Mouse (Mus musculus): Measurements from ENCODE around the gene Creg1.

Gene Creg1

DNA sequence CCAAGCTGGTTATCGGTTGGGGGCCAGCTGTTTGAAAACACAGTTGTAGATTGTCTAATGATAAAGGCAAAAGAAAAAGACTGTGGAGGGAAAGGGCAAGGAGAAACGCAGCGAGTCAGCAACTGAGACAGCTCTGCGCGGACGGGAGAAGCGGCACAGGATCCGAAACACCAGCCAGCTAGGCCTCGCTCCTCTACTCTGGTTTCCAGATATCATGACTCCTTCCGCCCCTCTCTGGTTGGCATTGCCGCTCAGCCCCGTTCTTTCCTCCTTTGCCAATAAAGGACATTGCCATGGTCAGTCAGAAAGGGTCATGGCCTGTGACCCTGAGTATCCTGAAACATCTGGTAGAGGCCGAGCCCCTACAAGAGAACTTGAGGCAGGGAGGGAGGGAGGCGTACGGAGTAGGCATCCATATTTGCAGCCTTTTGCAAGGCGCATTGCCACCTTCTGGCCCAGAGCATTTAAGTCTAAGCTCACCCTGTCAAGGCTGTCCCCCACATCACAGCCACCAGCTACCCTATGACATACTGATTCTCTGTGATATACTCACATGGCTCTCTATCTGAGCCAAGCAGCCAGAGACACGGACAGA, 25.6 kb downstream of the Creg1 start:
- DNase-seq: no peak

DNA sequence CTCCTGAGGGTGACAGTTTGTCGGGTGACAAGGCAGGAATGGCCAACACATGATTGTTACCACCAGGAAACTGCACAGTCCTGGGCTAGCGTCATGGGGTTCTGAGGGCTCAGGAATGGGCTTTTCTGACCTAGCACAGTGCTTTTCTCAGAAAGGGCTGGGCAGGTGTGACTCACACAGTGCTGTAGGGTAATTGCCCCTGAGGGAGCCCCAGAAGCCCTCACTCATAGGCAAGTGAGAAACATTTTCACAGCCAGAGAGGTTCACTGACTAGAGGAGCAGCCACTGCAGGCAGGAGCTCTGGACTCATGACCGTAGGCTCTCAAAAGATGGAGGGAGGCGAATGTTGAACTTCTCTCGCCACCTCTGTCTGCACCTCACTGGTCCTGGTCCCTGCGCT, 26.4 kb downstream of the Creg1 start:
- DNase-seq: no peak

- DNase-seq: no peak
Measured at GRCm38 (mm10) chr1:165790461-165791210, 27.1 kb downstream of the Creg1 start.

GRCm38 (mm10) chr1:165791411-165791810, 27.9 kb downstream of the Creg1 start:
- no peak for DNase-seq

GRCm38 (mm10) chr1:165801709-165802310, 38.3 kb downstream of the Creg1 start:
- DNase-seq: no peak

DNA sequence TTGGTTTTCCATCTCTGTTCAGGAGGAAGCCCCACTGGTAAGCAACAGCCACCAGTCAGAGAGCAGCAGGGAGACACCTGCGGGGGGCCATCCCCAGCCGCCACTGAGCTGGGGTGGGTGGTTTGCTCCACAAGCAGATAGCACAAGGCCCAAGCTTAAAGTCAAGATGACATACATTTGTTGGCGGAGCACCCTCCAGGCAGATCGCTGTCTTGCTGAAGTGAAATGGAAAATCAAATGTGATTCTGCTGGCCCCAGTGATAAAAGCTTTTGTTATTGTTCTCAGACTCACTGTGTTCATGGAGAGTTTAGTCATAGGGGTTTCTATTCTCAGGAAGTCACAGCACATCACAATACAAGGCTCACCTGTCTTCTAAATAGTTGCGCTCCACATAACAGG, 39.6 kb downstream of the Creg1 start:
- DNase-seq: no peak

DNA sequence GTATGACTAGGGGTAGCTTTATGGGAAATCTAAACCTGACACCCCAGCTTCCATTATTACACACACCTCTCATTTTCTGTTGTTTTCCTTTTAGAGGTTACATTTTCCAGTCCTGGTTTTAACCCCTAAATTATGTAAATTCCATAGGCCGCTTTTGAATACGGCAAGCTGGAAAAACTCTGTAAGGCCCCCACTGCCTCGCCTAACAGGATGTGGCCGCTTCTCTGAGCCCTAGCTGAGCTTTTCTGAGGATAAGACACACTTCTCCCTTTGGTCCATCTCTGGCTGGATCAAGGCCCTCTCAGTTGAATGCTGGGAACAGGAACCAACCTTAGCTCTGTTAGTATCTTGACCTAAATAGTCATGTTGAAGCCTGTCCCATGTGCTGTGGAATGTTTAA, 40.6 kb downstream of the Creg1 start:
- DNase-seq: no peak

GRCm38 (mm10) chr1:165810633-165811032, 47.1 kb downstream of the Creg1 start:
- no peak for DNase-seq

GRCm38 (mm10) chr1:165811170-165811569, 47.6 kb downstream of the Creg1 start:
- no peak for DNase-seq

- DNase-seq: no peak
Measured at GRCm38 (mm10) chr1:165812775-165813174, 49.2 kb downstream of the Creg1 start.

DNA sequence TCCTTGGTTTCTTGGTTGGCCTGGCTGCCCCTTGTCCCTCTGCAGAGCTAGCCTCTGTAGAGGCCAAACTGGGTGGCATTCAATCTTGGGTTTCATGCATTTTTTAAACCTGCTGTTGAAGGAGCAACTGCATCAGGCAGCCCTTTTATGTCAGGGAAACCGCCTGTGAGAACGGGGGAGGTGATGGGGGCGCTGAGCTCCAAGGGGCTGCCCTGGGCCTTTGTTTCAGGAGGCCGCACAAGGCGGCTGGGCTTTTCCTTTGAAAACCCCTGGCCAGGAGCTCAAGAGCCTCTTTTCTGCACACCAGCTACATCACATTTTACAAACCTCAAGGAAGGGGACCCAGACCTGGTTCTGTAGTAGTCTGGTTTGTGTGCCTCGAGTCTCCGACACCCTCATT, 50.6 kb downstream of the Creg1 start:
- no peak for DNase-seq

GRCm38 (mm10) chr1:165814521-165815278, 51.2 kb downstream of the Creg1 start:
- DNase-seq: no peak

DNA sequence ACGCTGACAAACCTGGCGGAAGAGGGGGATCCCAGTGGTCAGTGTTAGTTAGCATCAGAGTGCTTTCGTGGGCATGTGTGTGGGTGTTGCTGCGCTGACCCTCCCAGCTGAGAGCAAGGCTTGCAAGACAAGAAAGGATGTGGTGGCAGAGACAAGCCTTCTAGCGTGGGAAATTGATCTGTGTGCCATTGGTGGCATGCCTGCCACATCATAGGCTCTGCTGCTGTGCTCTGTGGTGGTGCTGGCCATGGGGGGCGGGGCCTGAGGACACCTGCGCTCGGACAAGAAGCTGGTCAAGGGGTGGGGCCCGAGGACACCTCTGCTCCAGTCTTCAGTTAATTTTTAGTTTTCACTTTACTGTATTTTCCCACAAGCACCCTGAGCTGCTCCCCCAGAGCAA, 52.8 kb downstream of the Creg1 start:
- DNase-seq: no peak

DNA sequence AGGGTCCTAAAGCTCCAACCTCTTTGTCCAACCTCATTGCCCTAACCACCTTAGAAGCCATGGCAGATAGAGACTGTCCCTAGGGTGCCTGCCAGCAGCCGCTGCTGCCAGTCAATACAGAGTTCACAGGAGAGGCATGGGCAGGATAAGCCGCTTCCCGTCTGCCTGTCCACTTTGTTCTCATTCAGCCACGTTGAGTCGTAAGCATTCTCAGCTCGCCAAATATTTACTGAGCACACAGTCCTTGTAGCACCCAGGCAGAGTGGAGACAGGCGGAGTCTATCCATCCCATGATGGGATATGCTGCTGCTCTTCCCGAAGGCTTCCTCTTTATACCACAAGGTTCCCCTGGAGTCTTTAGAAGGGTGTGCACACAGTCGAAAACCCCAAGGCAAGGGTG, 53.7 kb downstream of the Creg1 start:
- DNase-seq: no peak

- no peak for DNase-seq
Measured at GRCm38 (mm10) chr1:165818145-165818860, 54.8 kb downstream of the Creg1 start.

DNA sequence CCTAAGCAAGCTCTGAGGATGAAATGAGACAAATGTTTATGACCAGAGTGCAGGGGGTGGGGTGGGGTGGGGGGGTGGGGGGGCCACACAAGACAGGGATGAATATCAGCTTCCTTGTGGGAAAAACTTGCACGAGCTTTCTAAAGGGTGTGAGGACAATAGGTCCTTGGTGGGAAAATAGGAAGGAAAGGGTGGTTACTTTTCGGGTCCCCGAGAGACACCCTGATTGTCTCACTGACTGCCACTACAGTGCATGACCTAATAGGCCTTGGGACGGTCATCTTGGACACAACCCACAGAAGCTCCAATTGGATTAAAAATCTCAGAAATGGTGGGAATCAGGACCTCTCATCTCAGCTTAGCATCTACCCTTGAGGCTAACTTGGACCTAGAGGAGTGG, 55.6 kb downstream of the Creg1 start:
- no peak for DNase-seq

- DNase-seq: no peak
Measured at GRCm38 (mm10) chr1:165822031-165822430, 58.5 kb downstream of the Creg1 start.
